Mouse (Mus musculus): ENCODE measurements around the gene Asb17. TPM values are rescaled to one million over a fixed set of nuclear protein-coding genes. Genes with fewer than 3 reads are reported as not detected.

Asb17 gene
- polyA plus RNA-seq, 1 experiment from 2014 or later = 0.13 TPM

Other genes starting within 250 kb of the Asb17 start
- gene St6galnac3, start 119.0 kb upstream of the Asb17 start, polyA plus RNA-seq (2016; fragmentation: Nextera tagmentation; extraction: Ambion mirVana) = 31.7 and 40.8 TPM in 2 replicates
- 0.06 and 0.17 TPM in 2 replicates for gene Msh4, start 61.9 kb downstream of the Asb17 start, polyA plus RNA-seq (2016; fragmentation: Nextera tagmentation; extraction: Ambion mirVana)
- gene Rabggtb, start 68.8 kb downstream of the Asb17 start, polyA plus RNA-seq (2016; fragmentation: Nextera tagmentation; extraction: Ambion mirVana) = 36.5 and 37.4 TPM in 2 replicates
- gene Acadm, start 100.4 kb downstream of the Asb17 start, polyA plus RNA-seq (2016; fragmentation: Nextera tagmentation; extraction: Ambion mirVana) = 61.0 and 68.9 TPM in 2 replicates
- gene Slc44a5, start 129.2 kb downstream of the Asb17 start, polyA plus RNA-seq (2016; fragmentation: Nextera tagmentation; extraction: Ambion mirVana) = 5.7 and 6.1 TPM in 2 replicates

Data from hindbrain, embryonic 12.5 days (tissue).